Comparison of ENCODE assay signal across 16 mouse cellular contexts in the genomic region with DNA sequence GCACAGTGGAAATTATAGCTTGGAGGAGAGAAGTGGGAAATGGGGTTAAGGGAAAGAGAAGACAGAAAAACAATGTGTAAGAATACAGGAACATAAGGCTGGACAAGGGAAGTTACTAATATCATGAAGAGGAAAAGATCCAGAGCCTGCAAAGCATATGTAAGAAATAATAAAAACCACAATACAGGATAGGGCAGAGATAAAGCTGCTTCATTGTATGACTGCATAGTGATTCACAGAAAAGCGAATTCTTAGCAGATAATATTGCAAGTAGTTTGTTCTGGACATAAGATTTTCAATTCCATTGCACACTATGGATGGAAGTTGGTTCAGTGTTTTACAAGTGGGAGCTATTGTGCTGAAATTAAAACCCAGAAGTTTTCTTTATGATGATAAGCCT.
"Had no signal": no experiment of that assay in that cellular context is flagged by ENCODE, and none has a peak within 500 bp of the region (broad histone marks: within the 10 kb centered on the region; RNA-seq: fewer than 3 reads in every experiment).

No protein-coding gene starts in this region.

- H3K4me2 ChIP-seq: lung, embryonic 14.5 days; midbrain, embryonic 12.5 days; neural tube, embryonic 12.5 days; stomach, embryonic 15.5 days had no signal

- H3K27me3 ChIP-seq: midbrain, embryonic 12.5 days; neural tube, embryonic 12.5 days; stomach, embryonic 15.5 days had no signal

- ATAC-seq: midbrain, embryonic 16.5 days had no signal

- H3K4me3 ChIP-seq: midbrain, embryonic 10.5 days; midbrain, embryonic 12.5 days; neural tube, embryonic 12.5 days; stomach, embryonic 15.5 days had no signal

- H3K36me3 ChIP-seq: midbrain, embryonic 10.5 days; midbrain, embryonic 12.5 days; neural tube, embryonic 12.5 days; stomach, embryonic 15.5 days had no signal

- H3K4me1 ChIP-seq: midbrain, embryonic 10.5 days; midbrain, embryonic 12.5 days; neural tube, embryonic 12.5 days; stomach, embryonic 15.5 days had no signal

- H3K9ac ChIP-seq: lung, embryonic 14.5 days; midbrain, embryonic 12.5 days; neural tube, embryonic 12.5 days; stomach, embryonic 15.5 days had no signal

- H3K9me3 ChIP-seq: midbrain, embryonic 10.5 days; midbrain, embryonic 12.5 days; neural tube, embryonic 12.5 days; stomach, embryonic 15.5 days had no signal

- H3K27ac ChIP-seq: midbrain, embryonic 10.5 days; midbrain, embryonic 12.5 days; neural tube, embryonic 12.5 days; stomach, embryonic 15.5 days; stomach, postnatal 0 days had no signal

- DNase-seq: lung, adult 18-20 months; lung, embryonic 14.5 days; lung, postnatal 10 days; lung, postnatal 4 days; midbrain, embryonic 14.5 days; right cerebral cortex, adult 18-20 months; right cerebral cortex, postnatal 25 days; thymus, adult 2 months; thymus, postnatal 25 days; thymus, postnatal 4 days had no signal
